Mouse (Mus musculus) naive thymus-derived CD4-positive, alpha-beta T cell, adult 2 months (primary cell): ENCODE data around the gene Cnpy4.

Experiments used
- DNase-seq: peaks from one replicate; pipeline ENCODE4 v3.0.0-alpha.2; 2011; ENCODE audit warnings: low read depth

Gene Cnpy4

DNA sequence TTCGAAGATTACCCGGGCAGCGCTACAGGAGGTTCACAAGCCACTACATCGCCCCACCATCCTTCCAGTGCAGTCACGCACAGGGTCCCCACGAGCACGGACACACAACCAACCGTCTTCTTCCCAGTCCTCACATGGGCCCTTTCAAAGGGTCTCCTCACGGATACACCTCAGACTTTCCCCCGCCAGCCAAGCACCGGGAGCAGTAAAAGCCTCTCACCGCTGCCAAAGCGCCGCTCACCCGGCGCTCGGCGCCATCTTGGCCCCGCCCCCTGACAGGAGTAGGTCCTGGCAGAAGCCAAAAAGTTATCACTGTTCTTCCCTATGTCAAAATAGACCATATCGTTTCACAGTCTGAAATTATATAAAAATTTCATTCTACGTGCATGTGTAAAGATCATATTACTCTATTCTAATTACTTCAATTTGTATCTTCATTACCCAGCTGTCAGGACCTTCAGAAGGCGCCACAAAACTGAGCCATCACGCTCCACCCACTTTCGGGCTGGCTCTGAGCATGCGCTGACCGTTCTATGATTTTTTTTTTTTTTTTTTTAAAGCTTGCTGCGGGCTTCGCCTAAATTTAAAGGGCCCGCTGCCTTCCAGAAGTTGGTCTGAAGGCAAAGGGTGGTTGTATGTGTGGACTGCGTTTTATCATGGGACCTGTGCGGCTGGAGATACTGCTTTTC lies at the start of gene Cnpy4, which contains the start of gene Taf6:
Cnpy4 (plus strand) TSS at position 536 of the 689 bp plus-strand sequence.
Taf6 (minus strand) TSS at position 502 of the 689 bp plus-strand sequence.
- DNase-seq: peak; percentile 97

DNA sequence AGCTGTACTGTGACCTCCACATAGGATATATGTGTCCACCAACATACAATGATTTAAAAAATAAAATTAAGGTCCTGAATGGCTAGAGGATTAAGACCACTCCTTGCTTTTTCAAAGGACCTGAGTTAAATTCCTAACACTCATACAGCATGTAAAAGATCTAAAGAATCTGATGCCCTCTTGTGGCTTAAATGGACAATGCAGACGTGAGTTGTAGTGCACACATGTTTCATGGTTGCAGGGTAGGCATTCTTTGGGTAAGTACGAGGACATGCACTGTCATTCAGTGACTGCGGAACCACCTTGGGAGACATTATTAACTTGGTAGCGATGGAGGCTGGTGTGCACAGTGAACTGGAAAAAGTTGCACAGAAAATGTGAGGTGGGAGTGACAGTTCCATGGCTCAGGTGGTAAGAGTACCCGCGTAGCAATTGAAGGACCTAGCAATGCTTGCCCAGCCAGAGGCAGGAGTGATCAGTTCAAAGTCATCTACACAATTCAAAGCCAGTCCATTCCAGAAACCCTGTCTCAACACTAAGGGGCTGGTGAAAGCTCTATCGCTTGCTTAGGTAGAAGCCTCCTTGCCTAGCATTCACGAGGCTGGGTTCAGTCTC lies 49.2 kb upstream of the Cnpy4 start:
- DNase-seq: peak; percentile 77

DNA sequence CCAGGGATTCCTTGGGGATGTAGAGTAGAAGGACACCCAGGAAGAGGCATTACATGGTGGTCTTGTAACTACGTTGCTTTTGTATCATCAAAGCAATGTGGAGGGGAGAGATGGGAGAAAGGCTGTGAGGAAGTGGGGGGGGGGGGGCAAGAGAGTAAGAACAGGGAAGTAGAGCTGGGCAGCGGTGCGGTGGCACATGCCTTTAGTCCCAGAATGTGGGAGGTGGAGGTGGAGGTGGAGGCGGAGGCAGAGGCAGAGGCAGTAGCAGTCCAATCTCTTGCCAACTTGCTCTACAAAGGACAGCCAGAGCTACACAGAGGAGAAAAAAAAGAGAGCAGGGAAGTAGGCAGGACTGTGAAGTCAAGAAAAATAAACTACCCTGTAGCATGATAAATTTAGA lies 48.7 kb upstream of the Cnpy4 start:
- no peak for DNase-seq

DNA sequence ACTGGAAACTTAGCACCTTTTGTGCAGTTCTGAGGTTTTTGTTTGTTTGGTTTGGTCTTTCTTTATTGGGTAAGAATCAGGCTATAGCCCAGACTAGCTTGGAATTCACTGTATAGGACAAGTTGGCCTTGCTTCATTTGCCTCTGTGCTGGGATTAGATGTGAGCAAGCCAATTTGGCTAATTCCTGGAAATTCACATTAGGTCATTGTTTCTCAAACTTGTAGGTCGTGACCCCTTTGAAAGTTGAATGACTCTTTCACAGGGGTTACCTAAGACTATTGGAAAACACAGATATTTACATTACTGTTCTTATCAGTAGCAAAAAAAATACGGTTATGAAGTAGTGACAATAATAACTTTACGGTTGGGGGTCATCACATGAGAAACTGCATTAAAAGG lies 32.9 kb upstream of the Cnpy4 start:
- no peak for DNase-seq

DNA sequence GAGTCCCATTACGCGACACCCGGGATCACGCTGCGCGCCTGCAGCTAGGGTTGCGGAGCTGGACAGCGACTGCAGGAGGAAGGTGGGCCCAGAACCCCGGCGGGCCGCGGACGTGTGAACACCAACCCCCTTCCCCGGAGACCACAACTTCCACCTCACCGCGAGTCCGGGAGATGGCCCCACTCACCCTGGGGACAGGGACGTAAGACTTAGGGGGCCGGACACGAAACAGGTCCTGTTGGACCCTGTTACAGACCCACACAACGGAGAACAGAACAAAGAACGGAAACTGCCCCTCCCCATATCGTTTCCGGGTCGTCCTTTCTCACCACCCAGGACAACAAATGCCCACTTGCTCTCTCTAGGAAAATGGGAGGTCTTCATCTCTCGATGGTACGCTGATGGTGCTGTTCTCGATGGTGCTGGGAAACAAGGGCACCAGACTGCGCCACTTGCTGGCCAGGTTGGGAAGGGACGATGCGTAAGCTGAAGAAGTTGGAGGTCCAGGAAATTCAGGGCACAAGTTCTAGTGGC lies 31.8 kb upstream of the Cnpy4 start, which contains the start of gene Zfp113:
Zfp113 (minus strand) TSS at position 302 of the 534 bp plus-strand sequence.
- peak; percentile 93 for DNase-seq

DNA sequence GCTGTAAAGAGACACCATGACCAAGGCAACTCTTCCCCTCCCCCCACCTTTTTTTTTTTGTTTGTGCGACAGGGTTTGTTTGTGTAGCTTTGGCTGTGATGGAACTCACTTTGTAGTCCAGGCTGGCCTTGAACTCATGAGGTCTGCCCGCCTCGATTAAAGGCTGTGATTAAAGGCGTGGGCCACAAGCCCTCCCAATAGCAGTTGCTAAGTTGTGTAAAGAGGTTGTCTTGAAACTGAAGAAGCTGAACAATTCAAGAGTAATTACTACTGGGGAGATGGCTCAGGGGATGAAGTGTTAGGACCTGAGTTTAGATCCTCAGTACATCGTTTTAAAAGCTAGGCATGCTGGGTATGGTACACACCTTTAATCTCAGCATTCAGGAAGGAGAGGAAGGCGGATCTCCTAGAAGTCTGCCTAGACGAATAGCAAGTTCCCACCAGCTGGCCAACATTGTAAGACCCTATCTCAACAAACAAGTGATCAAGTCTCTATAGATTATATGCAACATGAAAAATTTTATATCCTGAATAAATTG lies 27.0 kb upstream of the Cnpy4 start:
- no peak for DNase-seq

GRCm38 (mm10) chr5:138160842-138161665 lies 26.2 kb upstream of the Cnpy4 start, which contains the start of gene Cops6:
Gene Cops6 (plus strand): TSS chr5:138161071.
- peak; percentile 95 for DNase-seq

DNA sequence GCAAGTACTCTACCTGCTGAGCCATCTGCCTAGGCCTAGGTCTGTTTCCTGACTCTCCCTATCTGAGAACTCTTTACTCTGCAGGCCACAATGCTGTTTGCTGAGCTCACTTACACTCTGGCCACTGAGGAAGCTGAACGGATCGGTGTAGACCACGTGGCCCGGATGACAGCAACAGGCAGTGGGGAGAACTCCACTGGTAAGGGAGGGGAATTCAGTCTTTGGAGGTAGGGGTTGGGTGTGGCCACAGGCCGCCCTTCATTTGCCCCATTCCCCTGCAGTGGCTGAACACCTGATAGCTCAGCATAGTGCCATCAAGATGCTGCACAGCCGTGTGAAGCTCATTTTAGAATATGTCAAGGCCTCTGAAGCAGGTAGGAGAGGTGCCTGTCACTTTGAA lies 24.2 kb upstream of the Cnpy4 start:
- no peak for DNase-seq

DNA sequence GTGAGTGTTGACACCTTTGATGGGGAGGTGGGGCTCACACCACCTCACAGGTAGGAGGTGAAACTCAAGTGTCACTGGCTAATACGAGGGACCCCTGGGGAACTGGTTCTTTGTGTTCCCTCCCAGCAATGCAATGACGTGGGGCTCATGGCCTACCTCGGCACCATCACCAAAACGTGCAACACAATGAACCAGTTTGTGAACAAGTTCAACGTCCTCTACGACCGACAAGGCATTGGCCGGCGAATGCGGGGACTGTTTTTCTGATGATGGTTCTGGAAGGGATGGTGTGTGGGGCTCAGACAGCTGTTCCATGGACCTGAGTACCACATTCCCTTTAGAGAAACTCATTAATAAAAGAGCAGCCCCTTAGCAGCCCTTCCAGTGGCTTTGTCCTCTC lies 23.7 kb upstream of the Cnpy4 start:
- DNase-seq: no peak

- no peak for DNase-seq
Observed at GRCm38 (mm10) chr5:138165594-138165993, 21.7 kb upstream of the Cnpy4 start.

GRCm38 (mm10) chr5:138170936-138171561 lies 16.2 kb upstream of the Cnpy4 start:
- DNase-seq: peak; percentile 93

DNA sequence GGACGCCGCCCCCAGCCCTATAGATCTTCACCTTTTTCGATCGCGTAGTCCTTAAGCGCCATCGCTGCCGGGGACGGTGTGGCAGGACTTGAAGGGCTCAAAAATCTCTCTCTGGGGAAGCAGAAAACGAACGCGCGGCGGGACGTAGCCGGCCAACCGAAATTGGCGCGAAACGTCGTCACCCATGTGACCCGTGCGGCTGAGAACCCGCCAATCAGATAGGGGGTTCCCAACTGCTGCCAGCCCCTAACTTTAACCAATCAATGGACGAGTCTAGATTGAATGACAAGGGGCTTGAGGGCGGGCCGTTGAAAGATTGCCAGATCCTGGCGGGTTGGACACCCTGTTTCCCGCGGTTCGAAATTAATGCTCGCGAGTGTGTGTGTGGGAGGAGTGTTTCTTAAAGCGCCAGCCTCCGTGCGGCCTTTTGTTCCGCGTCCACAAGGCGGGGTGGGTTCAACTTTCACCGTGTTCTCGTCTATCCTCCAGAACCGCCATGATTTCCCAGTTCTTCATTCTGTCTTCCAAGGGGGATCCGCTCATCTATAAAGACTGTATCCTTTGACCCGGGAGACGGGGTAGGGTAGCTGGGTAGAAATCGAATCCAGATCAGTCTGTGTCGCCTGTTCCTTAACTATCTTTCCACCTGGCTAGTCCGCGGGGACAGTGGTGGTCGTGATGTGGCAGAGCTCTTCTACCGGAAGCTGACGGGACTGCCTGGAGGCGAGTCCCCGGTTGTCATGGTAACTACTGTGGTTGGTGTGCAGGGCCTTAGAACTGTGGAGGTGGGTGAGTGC lies 15.4 kb upstream of the Cnpy4 start, which contains the start of the genes Ap4m1 and Mcm7:
Ap4m1 (plus strand) TSS at position 308 of the 797 bp plus-strand sequence.
Mcm7 (minus strand) TSS at position 728 of the 797 bp plus-strand sequence.
- peak; percentile 94 for DNase-seq

DNA sequence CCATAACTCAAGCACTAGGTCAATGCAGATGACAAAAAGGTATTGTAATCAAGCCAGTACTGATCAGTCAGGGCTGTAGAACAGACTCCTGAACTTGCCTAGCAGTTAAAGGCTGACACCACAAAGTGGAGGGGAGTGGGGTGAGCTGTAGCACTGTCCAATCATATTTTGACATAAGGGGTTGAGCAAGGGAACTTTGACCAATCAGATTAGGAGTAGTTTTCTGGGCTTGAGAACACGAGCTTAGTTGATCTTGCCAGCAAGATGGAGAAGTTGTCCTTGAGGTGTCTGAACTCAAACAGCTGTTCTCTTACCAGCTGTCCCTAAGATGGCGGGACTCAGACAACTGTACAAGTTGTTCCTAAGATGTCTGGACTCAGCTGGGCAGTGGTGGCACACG lies 14.1 kb upstream of the Cnpy4 start:
- DNase-seq: no peak

DNA sequence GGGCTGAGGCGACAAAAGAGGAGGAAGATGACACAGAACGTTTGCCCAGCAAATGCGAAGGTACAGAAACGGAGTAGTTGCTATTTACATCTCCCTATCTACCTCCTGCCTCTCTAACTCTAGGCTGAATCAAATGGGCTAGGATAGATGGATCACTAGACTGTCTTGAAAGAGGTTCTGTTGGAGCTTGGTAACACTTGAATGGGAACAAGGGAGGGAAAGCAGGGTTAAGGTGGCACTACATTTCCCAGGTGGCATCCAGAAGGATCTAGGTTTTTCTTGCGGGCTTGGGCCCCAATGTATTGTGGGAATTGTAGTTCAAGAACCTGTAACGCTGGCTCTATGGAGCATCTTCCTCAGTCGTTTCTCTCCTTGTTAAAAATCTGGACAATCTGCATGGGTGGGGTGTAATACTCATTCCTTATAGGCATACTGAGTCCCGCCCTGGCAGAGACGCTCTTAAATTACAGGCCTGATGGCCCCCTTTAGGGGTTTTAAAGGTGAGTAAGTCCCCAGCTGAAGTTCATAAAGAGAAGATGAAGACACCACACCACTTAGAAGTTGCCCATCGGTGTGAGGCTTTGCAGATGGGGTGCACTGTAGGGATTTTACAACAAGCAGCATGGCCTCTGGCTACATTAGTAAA lies 499 bp downstream of the Cnpy4 start:
- no peak for DNase-seq

DNA sequence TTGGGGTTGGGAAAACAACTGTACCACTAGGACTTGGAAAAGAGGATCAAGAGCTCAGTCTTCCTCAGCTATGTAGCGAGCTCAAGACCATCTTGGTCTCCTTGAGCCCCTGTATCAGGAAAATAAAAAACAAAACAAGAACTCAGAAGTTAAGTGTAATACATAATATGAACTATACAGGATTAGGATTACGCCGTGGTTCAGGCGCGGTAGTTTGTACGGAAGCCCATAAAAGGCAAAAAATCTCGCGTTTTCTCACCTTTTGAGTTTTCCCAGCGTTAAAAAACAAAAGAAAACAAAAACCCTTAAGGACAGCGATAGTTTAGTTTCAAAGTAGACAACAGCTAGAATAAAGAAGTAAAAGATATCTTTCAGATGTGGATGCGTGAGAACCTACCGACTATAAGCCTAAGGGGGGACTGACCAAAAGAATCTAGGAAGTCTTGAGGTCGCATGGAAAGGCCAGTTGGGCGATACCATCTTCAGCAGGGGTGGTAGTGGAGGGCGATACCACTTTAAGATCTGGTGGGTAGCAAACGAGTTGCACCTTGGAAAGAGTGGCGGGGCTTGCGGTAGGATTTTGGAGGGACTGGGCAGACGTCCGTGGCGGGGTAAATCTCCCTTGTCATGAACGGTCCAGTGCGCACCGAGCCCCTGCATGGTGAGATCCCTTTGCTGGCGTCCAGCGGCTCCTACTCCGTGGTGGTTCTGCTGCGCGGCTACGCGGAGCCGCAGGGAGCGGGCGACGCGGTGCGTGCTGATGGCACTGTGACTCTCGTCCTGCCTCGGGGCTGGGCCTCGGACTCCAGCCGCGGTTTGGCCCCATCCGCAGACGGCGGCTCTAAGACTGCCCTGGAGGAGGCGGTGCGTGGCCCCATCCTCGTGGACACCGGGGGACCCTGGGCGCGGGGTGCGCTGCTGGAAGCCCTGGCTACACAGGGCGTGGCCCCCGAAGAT lies 6.8 kb downstream of the Cnpy4 start, which contains the start of gene Mblac1:
Mblac1 (plus strand) TSS at position 544 of the 957 bp plus-strand sequence.
- peak; percentile 82 for DNase-seq

GRCm38 (mm10) chr5:138194755-138195345 lies 7.6 kb downstream of the Cnpy4 start:
- no peak for DNase-seq

- DNase-seq: no peak
Observed at GRCm38 (mm10) chr5:138195463-138195862, 8.2 kb downstream of the Cnpy4 start.

GRCm38 (mm10) chr5:138199576-138199975 lies 12.3 kb downstream of the Cnpy4 start:
- no peak for DNase-seq
